Mouse (Mus musculus): ENCODE results near the gene Gm37240.

Gene Gm37240

DNA sequence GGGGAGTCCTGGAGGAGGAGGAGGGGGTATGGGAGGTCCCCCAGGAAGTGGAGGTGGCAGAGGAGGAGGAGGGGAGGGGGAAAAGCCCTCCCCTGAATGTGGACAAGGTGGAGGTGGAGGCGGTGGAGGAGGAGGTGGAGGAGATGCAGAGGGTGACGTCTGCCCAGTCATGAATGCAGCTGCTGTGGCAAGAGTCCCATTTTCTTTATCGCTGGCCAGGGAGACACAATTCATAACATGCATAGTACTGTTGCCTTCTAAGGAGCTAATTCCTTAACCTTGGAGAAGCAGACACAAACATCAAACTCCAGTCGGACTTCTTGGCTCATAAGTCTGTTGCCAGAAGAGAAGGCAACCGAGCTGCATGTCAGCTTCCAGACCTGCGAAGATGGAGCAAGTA, 1412.9 kb downstream of the Gm37240 start:
- DNase-seq (ENCODE audit: low spot score): no peak

DNA sequence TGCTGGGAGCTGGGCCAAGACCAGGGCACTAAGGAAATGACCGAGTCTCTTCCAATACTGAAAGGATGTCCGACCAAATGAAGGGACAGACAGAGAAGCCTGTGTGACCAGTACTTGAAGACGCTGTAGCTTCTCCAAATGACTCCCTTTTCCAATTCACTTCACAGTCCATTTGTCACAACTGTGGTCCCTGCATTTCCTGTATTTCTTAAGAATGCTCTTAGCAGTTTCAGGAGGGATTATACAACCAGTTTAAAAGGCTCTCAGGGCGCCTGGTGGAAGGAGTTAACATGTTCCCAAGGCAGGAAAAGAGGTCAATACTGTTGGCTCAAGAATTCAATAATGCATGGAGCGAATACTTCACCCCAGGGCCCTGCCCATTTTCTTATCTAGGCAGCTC, 1414.4 kb downstream of the Gm37240 start:
- no peak for DNase-seq (ENCODE audit: low spot score)

DNA sequence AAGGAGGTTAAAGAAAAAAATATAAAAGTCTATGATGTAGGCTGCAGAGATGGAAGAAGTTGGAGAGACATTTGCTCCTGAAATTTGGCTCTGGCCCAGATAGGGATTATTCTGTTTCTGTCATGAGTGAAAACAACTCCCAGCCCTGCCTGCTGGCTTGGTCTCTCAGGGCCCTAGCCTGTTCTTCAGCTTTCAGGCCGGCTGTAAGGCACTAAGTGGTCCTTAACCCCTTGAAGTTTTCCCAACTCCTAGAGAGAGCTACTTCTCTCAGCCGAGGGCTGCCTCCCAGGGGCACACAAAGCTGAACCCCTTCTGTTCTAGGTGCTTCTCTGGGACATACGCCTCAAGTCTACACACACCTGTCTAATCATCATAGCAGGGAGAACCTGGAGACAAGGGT, 1414.8 kb downstream of the Gm37240 start:
- no peak for DNase-seq (ENCODE audit: low spot score)

DNA sequence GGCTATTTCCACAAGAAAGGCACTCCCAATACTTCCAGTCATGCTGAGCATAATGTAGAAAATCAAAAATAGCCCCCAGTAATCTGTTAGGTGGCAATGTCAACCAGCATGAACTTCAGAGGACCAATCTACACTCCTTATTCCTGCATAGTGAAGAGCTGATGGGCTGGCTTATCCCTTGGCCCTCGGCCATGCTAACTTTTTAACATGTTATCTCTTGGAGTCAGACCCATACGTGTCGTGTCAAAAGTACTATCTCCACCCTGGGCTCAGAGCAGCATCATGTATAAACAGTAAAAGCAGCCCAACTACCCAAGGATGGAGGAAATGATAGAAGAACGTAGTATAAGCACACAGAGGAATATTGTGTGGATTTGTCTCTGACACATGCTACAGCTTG, 1416.2 kb downstream of the Gm37240 start:
- no peak for DNase-seq (ENCODE audit: low spot score)

DNA sequence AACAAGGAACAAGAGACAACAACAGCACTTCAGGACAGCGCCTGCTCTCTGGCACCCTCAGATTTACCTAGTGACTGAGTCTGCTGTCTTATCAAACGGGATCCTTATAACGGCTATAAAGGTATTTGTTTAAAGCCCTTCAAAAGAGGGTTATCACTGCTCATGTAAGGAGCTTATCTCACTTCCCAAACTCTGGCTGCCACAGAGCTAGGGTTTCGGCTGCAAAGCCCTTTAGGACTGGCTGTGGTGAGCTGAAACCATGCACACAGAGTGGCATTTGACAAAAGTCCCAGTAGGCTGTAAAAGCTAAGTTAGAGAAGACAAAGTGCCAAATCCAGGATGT, 1419.2 kb downstream of the Gm37240 start:
- DNase-seq (ENCODE audit: low spot score): no peak

DNA sequence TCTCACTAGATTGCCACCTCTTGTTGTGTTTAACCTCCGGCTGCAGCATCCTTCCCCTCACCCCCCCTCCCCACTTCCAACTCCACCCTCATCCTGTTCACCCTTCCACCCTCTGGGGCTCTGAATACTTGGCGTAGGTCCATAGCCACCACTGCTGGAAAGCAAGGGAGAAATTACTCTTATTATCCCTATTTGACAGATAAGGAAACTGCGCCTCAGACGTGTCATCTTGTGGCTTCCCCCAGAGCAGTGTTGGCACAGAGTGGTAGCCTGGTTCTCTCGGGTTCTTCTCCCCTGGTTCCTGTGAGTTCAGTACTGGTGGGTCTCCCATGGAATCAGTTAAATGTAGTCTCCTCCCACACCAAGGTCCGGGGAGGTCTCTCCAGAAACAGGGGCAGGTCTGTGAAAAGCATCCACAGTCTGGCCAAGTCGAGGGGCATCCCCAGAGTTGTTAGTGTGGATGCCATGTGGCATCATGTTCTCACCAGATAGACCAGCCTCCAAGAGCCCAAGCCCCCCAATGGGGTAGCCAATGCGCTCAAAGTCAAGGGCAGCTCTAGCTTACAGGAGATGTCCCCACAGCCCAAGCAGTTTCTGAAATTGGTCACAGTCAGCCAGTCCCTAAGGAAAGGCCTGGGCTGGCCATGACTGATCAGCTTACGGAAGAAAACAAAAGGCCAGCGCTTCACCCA, 1419.8 kb downstream of the Gm37240 start:
- DNase-seq (ENCODE audit: low spot score): no peak

DNA sequence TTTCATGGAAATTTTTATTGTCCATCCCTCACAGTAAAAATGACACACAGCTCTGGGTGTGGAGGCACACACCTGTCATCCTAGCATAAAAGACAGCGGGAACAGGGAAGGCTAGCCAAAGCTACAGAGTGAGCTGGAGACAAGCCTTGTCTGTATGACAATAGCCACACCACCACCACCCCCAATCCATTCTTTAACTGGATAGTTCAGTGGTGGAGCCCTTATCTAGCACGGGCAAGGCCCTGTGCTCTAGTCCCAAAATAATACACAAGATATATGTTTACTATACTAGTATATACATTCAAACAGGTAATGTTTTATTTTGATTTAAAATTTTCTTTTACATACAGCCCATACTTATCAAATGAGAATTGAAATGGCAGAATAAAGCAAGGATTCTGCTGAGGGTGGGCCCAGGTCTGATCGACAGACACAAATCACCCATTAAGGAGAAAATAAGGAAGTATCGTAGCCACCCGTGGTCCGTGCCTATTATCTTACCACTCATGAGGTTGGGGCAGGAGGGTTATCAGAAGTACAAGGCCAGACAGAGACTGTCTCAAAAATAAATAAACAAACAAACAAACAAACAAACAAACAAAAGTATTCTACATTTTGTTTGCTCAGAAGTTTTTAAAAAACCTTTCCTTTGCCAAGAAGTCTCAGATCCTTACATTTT, 1421.4 kb downstream of the Gm37240 start:
- no peak for DNase-seq (ENCODE audit: low spot score)

DNA sequence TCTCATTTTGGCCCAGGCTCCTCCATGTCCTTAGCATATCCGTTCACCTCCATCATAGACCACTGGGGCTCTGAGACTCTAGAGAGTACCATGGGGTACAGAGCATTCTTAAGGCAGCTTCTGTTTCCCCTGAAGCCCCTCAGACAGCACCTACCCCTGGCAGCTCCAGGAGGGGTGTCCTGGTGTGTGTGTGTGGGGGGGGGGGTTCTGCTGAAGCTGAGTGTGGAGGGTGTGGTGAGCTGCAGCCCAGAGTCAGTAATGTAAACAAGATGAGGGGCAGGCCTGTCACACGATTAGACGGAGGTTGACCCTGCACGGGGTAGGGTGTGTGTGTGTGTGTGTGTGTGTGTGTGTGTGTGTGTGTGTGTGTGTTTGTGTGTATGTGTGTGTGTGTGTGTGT, 1425.6 kb downstream of the Gm37240 start:
- no peak for DNase-seq (ENCODE audit: low spot score)

DNA sequence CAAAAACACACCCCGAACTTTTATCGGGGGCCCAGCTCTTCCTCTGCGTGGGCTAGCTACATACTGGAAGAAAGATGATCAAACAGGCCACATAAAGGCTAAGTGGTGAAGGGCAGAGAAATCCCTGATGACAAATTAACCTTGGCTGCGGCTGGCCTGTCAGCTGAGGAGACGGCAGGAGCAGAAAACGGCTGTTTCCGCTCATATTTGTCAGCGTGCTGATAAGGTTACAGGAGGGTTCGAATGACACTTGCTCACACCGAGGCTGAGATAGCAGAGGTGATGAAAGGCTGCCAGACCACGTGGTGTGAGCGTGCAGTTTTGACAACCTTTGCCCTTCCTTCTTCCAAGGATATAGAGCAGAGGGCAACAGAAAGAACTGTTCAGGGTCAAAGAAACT, 1426.4 kb downstream of the Gm37240 start:
- no peak for DNase-seq (ENCODE audit: low spot score)

GRCm38 (mm10) chr3:84460499-84460898, 1426.8 kb downstream of the Gm37240 start:
- no peak for DNase-seq (ENCODE audit: low spot score)

DNA sequence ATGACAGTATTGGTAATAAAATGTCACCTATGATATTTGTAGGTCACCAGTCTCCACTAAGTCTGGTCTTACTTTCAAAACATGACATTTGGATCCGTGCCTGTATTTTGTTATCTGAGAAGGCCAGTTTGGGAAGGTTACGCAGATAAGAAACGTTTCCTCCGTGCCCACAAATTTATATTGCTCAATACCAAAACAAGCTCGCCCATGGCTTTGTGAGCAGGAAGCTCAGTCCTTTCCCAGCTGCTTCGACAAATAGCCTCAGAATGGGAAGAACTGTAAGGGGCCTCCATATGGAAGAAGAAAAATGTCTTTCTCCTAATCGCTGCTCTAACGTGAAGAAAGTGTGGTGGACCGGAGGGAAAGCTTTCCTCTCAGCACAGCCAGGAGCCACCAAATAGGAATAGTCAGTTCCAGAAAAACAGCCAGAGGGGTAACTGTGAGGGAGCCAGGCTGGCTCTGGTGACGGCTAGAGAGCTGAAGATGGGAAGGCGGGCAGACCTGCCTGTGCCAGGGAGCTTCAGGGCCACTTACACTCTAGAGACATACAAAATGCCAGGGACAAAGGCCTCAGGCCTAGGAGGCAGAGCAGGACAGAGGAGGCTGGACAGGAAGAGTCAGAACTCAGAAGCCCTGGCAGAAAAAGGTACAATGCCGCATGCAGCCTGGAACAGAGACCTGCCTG, 1431.4 kb downstream of the Gm37240 start:
- no peak for DNase-seq (ENCODE audit: low spot score)

DNA sequence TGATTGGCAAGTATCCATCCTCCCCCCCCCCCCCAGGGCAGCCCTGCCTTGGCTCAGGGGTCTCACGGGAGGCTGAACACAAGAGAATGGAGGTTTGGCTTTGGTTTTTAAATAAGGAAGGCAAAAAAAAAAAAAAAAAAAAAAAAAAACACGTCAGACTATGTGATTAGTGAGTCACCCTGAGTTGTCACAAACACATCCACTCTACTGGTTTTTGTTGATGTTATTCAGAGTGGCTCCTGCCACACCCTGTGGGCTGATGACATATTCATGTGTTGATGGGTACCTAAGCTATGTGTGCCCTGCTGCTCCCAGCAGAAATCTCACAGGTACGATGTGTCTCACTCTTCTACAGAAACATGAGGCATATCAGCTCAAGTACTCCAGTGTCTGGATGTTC, 1436.7 kb downstream of the Gm37240 start:
- peak; percentile 35 for DNase-seq (ENCODE audit: low spot score)

GRCm38 (mm10) chr3:84449015-84449414, 1438.3 kb downstream of the Gm37240 start:
- DNase-seq (ENCODE audit: low spot score): no peak

- no peak for DNase-seq (ENCODE audit: low spot score)
Observed at GRCm38 (mm10) chr3:84447803-84448202, 1439.5 kb downstream of the Gm37240 start.

All from MN1 (cell line).